Mouse (Mus musculus) stomach, postnatal 0 days (tissue): ENCODE measurements at regions not wholly inside any gene's neighbourhood (a gene's known extent, or its start where the extent isn't known, plus 50 kb on each side); places are given as distances from the start of the nearest gene placed in this dataset.

Experiments used
- CTCF ChIP-seq: IDR thresholded peaks from 2 replicates; pipeline ENCODE4 v1.5.1; 2016; ENCODE audit warnings: antibody characterized with exemption, low read depth, mild to moderate bottlenecking, moderate library complexity
- EP300 ChIP-seq: optimal IDR thresholded peaks from 2 replicates; pipeline ENCODE3; 2016; ENCODE audit warnings: antibody characterized with exemption

- no peak for TF ChIP-seq CTCF
- TF ChIP-seq EP300 = no peak
These were observed 324.9 kb upstream of the Nr2f1 start for GRCm38 (mm10) chr13:78524446-78524937.
